Mouse (Mus musculus) spleen, adult 2 months (tissue): ENCODE measurements around the gene Erf.

ENCODE experiments used
- CTCF ChIP-seq: fragments of 200-500 bp; IDR thresholded peaks from 2 replicates; pipeline ENCODE4 v1.5.1; 2011; ENCODE audit warnings: mild to moderate bottlenecking, inconsistent platforms; ENCODE audit not compliant: insufficient read depth, insufficient read length, insufficient replicate concordance; ENCODE audit errors: extremely low read depth
- POLR2A ChIP-seq: fragments of 200-500 bp; IDR thresholded peaks from 2 replicates; pipeline ENCODE4 v1.6.1; 2011; ENCODE audit warnings: low read depth, low read length, inconsistent platforms

- no peak for TF ChIP-seq CTCF
- no peak for TF ChIP-seq POLR2A
Measured at GRCm38 (mm10) chr7:25233061-25233460, 17.5 kb downstream of the Erf start.
